In genomic region chr10:66920761-66921684, GRCm38 (mm10) we compare ENCODE assay signal across 8 mouse cellular contexts.
DNase-seq lines count a peak whose midpoint lies in the region; ATAC-seq lines count a peak whose summit lies in the region.

No protein-coding gene starts in this region.

- H3K4me2 ChIP-seq in hindbrain, embryonic 12.5 days (replicated peaks): peak overlapping the region; percentile 44

- H3K4me1 ChIP-seq in hindbrain, embryonic 12.5 days: peaks cover 35% of the 10 kb centered on the region

- no peaks in the 10 kb centered on the region for H3K9me3 ChIP-seq in hindbrain, embryonic 12.5 days (replicated peaks)

- ATAC-seq in hindbrain, embryonic 12.5 days (ENCODE audit: low FRiP score): peak; percentile 76

- H3K4me3 ChIP-seq in hindbrain, embryonic 12.5 days: peak overlapping the region; percentile 13

- H3K36me3 ChIP-seq in hindbrain, embryonic 12.5 days: no peaks in the 10 kb centered on the region

- H3K9ac ChIP-seq in hindbrain, embryonic 12.5 days: no peak overlapping the region

- peak; percentile 97 for DNase-seq in R1 (ENCODE audit: low read depth, low spot score)
- peak; percentile 93 to 96 for DNase-seq in cerebellum, postnatal 14 days
- DNase-seq in frontal cortex, postnatal 25 days (ENCODE audit: low spot score in 2 of 2): peak; percentile 76 to 84
- peak; percentile 74 to 81 for DNase-seq in layer of hippocampus, postnatal 25 days (ENCODE audit: extremely low spot score in 1 of 2, low spot score in 1 of 2)
- DNase-seq in lung, postnatal 10 days: peak; percentile 98
- DNase-seq in retina, adult 2 months (ENCODE audit: low read depth, low spot score): peak; percentile 42
- no peak for DNase-seq in thymus, postnatal 10 days (ENCODE audit: low spot score in 2 of 2)

- no peaks in the 10 kb centered on the region for H3K27me3 ChIP-seq in hindbrain, embryonic 12.5 days

- peak overlapping the region; percentile 93 for H3K27ac ChIP-seq in hindbrain, embryonic 12.5 days

- WGBS in hindbrain, embryonic 12.5 days: 5% methylated on average over 27 of the region's 27 CpGs

Comparison
In these comparisons a context has a peak if more than half of its experiments do, and no peak if none do; other contexts are left out.
1. DNase-seq: peak in R1 (single experiment), cerebellum, postnatal 14 days (2 of 2), frontal cortex, postnatal 25 days (2 of 2), layer of hippocampus, postnatal 25 days (2 of 2), lung, postnatal 10 days (single experiment) and retina, adult 2 months (single experiment); none in thymus, postnatal 10 days (0 of 2).